Mouse (Mus musculus) neural tube, embryonic 13.5 days (tissue): ENCODE data around the gene Cnksr3. TPM values are rescaled to one million over a fixed set of nuclear protein-coding genes. Genes with fewer than 3 reads are reported as not detected.

Experiments used
- ATAC-seq: fragments of 200-750 bp; cut with Nextera tagmentation; 2 replicates; pipeline ENCODE4 v1.8.0; 2017; ENCODE audit warnings: low read depth, mild to moderate bottlenecking, moderate TSS enrichment, moderate library complexity
- H3K27ac ChIP-seq: fragments of 300-500 bp; sonication (generic); replicated peaks from 2 replicates; pipeline ENCODE4 v1.5.1; 2015; ENCODE audit warnings: moderate library complexity, mild to moderate bottlenecking, inconsistent platforms
- H3K27me3 ChIP-seq: fragments of 300-500 bp; sonication (generic); 2 replicates; pipeline ENCODE4 v1.6.1; 2015; ENCODE audit warnings: mild to moderate bottlenecking, inconsistent platforms
- H3K36me3 ChIP-seq: fragments of 300-500 bp; sonication (generic); 2 replicates; pipeline ENCODE4 v1.6.1; 2015; ENCODE audit warnings: mild to moderate bottlenecking, inconsistent platforms
- H3K4me1 ChIP-seq: fragments of 300-500 bp; sonication (generic); replicated peaks from 2 replicates; pipeline ENCODE4 v1.6.1; 2015; ENCODE audit warnings: inconsistent platforms
- H3K4me2 ChIP-seq: fragments of 300-500 bp; sonication (generic); 2 replicates; pipeline ENCODE4 v1.6.1; 2015; ENCODE audit warnings: inconsistent platforms, mild to moderate bottlenecking, moderate library complexity
- H3K4me3 ChIP-seq: fragments of 300-500 bp; sonication (generic); 2 replicates; pipeline ENCODE4 v1.5.1; 2015; ENCODE audit warnings: mild to moderate bottlenecking, inconsistent platforms
- H3K9ac ChIP-seq: fragments of 300-500 bp; sonication (generic); 2 replicates; pipeline ENCODE4 v1.6.1; 2015; ENCODE audit warnings: moderate library complexity, mild to moderate bottlenecking, inconsistent platforms
- H3K9me3 ChIP-seq: fragments of 300-500 bp; sonication (generic); 2 replicates; pipeline ENCODE4 v1.6.1; 2016; ENCODE audit warnings: inconsistent platforms
- WGBS: fragments of 180-500 bp; shearing (Covaris S2); methylation state at CpG from one replicate; pipeline ENCODE4 v1.1.7; 2015; 5-methylcytosine and 5-hydroxymethylcytosine counted together
- polyA plus RNA-seq: library from polyadenylated mRNA; unstranded; fragments of >200 nt; fragmentation: Nextera tagmentation; extraction: Ambion mirVana; gene quantifications from 2 replicates; pipeline ENCODE4 v1.2.1, GENCODE M21; 2015

The Cnksr3 gene
- polyA plus RNA-seq, 1 experiment from 2014 or later = 2.6 TPM

GRCm38 (mm10) chr10:7113144-7113543 lies 98.9 kb downstream of the Cnksr3 start:
- no peak overlapping the region for H3K4me3 ChIP-seq
- no peak overlapping the region for H3K27ac ChIP-seq
- no peaks in the 10 kb centered on the region for H3K4me1 ChIP-seq
- no peaks in the 10 kb centered on the region for H3K36me3 ChIP-seq
- H3K9ac ChIP-seq = no peak overlapping the region
- H3K27me3 ChIP-seq = no peaks in the 10 kb centered on the region
- H3K4me2 ChIP-seq = no peak overlapping the region
- H3K9me3 ChIP-seq = no peaks in the 10 kb centered on the region
- WGBS = 48% methylated on average over 1 of the region's 1 CpGs
- no peak for ATAC-seq

DNA sequence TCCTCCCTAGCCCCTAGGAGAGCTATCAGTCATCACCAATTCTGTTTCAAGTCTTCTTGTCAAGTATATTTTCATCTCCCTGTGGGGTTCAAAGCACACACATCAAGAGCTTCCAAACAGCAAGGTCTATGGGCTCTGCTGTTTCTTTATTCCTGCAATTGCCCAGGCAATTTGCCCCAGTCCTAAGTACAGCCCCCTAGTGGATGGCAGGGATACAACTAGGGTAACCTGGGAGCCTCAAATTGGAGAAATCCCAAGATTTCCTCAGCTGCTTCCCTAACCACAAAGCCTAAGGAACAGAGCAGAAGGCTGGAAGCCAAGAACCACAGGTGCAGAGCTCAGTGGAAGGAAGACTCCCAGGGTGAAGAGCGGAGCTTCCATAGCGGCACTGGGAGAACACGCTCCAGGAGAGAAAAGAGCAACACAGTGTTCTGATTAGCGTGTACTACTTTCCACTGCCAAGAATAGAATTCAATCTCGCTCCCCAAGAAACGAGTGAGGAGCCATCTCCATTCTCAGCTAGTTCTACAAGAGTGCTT lies 100.5 kb downstream of the Cnksr3 start:
- H3K9ac ChIP-seq = no peak overlapping the region
- H3K27me3 ChIP-seq = no peaks in the 10 kb centered on the region
- no peak for ATAC-seq
- no peaks in the 10 kb centered on the region for H3K4me1 ChIP-seq
- H3K9me3 ChIP-seq = no peaks in the 10 kb centered on the region
- H3K36me3 ChIP-seq = no peaks in the 10 kb centered on the region
- no peak overlapping the region for H3K4me2 ChIP-seq
- H3K4me3 ChIP-seq = no peak overlapping the region
- H3K27ac ChIP-seq = no peak overlapping the region
- 71% methylated on average over 6 of the region's 6 CpGs for WGBS

DNA sequence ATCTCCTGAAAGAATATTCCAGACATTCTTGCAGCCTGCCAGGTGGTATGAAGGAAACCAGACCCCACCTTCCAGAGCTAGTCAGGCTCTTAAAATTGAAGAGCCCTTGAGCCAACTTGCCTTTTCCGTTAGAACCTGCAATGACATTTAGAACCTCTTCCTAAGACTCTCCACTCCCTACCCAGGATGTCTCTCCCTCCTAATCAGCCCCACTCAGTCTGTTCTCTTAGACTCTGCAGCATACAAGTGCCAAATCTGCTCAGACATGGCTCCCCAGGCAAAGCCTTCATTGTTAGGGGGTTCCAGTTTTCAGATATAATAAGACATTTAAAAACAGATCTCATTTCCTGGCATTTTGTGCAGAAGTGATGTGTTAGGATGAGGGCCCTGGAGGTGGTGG lies 108.2 kb downstream of the Cnksr3 start:
- H3K9ac ChIP-seq = no peak overlapping the region
- H3K4me1 ChIP-seq = no peaks in the 10 kb centered on the region
- no peak for ATAC-seq
- H3K36me3 ChIP-seq = no peaks in the 10 kb centered on the region
- no peak overlapping the region for H3K27ac ChIP-seq
- H3K4me2 ChIP-seq = no peak overlapping the region
- no peaks in the 10 kb centered on the region for H3K27me3 ChIP-seq
- H3K4me3 ChIP-seq = no peak overlapping the region
- H3K9me3 ChIP-seq = no peaks in the 10 kb centered on the region
- WGBS = 79% methylated on average over 1 of the region's 1 CpGs

DNA sequence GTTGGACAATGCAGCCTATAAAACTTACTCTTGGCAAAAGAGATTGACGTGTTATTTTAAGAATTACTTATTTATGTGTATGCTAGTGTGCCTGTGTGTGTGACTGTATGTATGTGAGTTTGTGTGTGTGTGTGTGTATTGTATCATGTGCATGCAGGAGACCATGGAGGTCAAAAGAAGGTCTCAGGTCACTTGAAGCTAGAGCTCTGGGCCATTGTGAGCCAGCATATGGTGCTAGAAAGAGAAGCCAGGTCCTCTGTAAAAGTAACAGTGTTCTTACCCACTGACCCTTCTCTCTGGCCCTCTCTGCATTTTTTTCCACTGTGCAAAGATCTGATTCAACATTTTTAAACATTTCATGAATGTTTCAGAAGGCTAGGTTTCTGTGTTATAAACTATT lies 134.1 kb downstream of the Cnksr3 start:
- no peaks in the 10 kb centered on the region for H3K9me3 ChIP-seq
- no peaks in the 10 kb centered on the region for H3K36me3 ChIP-seq
- WGBS = 92% methylated on average over 1 of the region's 1 CpGs
- no peak for ATAC-seq
- 0 out of 2 replicates have a peak, but pooled peaks cover 3% of the 10 kb centered on the region for H3K4me1 ChIP-seq
- H3K9ac ChIP-seq = no peak overlapping the region
- H3K4me3 ChIP-seq = no peak overlapping the region
- H3K27ac ChIP-seq = no peak overlapping the region
- no peak overlapping the region for H3K4me2 ChIP-seq
- H3K27me3 ChIP-seq = no peaks in the 10 kb centered on the region

DNA sequence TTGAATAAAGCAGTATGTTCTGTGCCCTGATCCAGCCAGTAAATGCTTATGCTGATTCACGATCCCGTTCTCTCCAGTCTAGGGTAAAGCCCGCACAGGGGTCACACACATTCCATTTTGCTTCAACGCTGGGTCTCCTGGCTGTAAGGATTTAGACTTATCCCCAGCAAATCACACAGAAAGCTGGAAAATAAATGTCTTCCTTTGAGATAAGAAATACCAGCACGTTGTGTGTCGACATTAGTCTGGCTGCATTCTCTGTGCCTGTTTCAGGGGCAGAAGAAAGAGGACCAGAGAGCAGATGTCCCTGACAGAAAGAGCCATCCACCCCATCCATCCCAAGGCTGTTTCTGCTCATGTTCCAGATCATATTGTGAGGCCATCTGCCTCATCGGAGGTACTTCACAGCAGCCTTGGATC lies 134.6 kb downstream of the Cnksr3 start:
- WGBS = 73% methylated on average over 7 of the region's 7 CpGs
- Histone ChIP-seq H3K27ac (no peak overlapping the region), H3K4me3 (no peak overlapping the region), H3K4me2 (no peak overlapping the region), H3K36me3 (no peaks in the 10 kb centered on the region), H3K27me3 (no peaks in the 10 kb centered on the region), H3K9me3 (no peaks in the 10 kb centered on the region), H3K9ac (no peak overlapping the region), H3K4me1 (0 out of 2 replicates have a peak, but pooled peaks cover 3% of the 10 kb centered on the region)
- no peak for ATAC-seq

GRCm38 (mm10) chr10:7076662-7077211 lies 135.3 kb downstream of the Cnksr3 start:
- 56% methylated on average over 7 of the region's 8 CpGs for WGBS

DNA sequence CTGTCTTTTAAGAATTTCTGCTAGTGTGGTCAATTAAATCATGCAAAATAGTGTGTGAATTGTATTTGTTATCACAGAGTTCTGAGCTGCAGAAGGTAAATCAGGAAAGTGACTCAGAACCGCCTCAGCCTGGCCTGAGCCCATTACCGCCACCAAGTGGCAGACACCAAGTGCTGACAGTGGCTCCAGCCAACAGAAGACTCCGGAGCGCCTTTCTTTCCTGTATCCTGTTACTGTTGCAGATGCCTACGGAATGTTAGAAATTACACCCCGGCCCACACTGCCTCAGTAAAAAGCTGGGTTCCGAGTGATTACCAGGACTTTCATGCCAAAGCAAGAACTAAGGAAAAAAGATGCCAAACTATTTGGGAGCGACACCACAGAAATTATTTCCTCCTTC lies 135.8 kb downstream of the Cnksr3 start:
- peak; percentile 91 for ATAC-seq
- H3K4me1 ChIP-seq = 0 out of 2 replicates have a peak, but pooled peaks cover 3% of the 10 kb centered on the region
- no peak overlapping the region for H3K27ac ChIP-seq
- no peaks in the 10 kb centered on the region for H3K36me3 ChIP-seq
- no peak overlapping the region for H3K4me2 ChIP-seq
- H3K9me3 ChIP-seq = no peaks in the 10 kb centered on the region
- H3K9ac ChIP-seq = no peak overlapping the region
- H3K27me3 ChIP-seq = no peaks in the 10 kb centered on the region
- 13% methylated on average over 8 of the region's 8 CpGs for WGBS
- H3K4me3 ChIP-seq = no peak overlapping the region

More at GRCm38 (mm10) chr10:7076662-7077211, 135.3 kb downstream of the Cnksr3 start:
- 0 out of 2 replicates have a peak, but pooled peaks cover 3% of the 10 kb centered on the region for H3K4me1 ChIP-seq
- no peaks in the 10 kb centered on the region for H3K9me3 ChIP-seq
- no peaks in the 10 kb centered on the region for H3K36me3 ChIP-seq
- no peak overlapping the region for H3K4me2 ChIP-seq
- no peak overlapping the region for H3K4me3 ChIP-seq
- peak; percentile 63; the same call in 1 of the 2 replicates for ATAC-seq
- no peak overlapping the region for H3K9ac ChIP-seq
- H3K27me3 ChIP-seq = no peaks in the 10 kb centered on the region
- no peak overlapping the region for H3K27ac ChIP-seq

DNA sequence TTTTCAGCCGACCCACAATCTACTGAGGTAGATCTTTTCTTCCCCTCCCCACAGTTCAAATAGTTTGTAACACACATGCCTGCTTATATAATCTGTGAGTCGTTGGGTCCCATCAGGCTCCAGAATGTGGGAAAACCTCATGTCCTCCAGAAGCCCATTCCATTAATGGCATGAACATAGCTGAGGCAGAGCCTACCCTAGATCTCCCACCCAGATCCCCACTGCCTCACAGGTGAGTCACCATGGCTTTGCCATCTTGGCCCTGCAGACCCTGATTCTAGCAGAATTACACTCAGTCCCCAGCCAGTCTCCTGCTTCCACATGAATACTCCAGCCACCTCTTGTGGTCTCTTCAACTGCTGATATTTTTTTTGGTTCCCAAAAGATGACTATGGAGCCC lies 136.4 kb downstream of the Cnksr3 start:
- Histone ChIP-seq H3K4me1 (peaks cover 6% of the 10 kb centered on the region; the same call in 1 of the 2 replicates), H3K27me3 (no peaks in the 10 kb centered on the region), H3K4me3 (no peak overlapping the region), H3K4me2 (no peak overlapping the region), H3K9me3 (no peaks in the 10 kb centered on the region), H3K27ac (no peak overlapping the region), H3K9ac (no peak overlapping the region), H3K36me3 (no peaks in the 10 kb centered on the region)
- no peak for ATAC-seq
- WGBS = 92% methylated on average over 2 of the region's 2 CpGs

GRCm38 (mm10) chr10:7074231-7074630 lies 137.8 kb downstream of the Cnksr3 start:
- Histone ChIP-seq H3K27me3 (no peaks in the 10 kb centered on the region), H3K9ac (no peak overlapping the region), H3K27ac (no peak overlapping the region), H3K4me1 (peaks cover 14% of the 10 kb centered on the region; the same call in 1 of the 2 replicates), H3K4me2 (no peak overlapping the region), H3K4me3 (no peak overlapping the region), H3K9me3 (no peaks in the 10 kb centered on the region), H3K36me3 (no peaks in the 10 kb centered on the region)
- no peak for ATAC-seq
- 80% methylated on average over 2 of the region's 2 CpGs for WGBS

- Histone ChIP-seq H3K4me3 (no peak overlapping the region), H3K36me3 (no peaks in the 10 kb centered on the region), H3K4me1 (peaks cover 11% of the 10 kb centered on the region; the same call in 1 of the 2 replicates), H3K27me3 (no peaks in the 10 kb centered on the region), H3K9ac (no peak overlapping the region), H3K4me2 (no peak overlapping the region), H3K27ac (no peak overlapping the region), H3K9me3 (no peaks in the 10 kb centered on the region)
- 80% methylated on average over 5 of the region's 5 CpGs for WGBS
- ATAC-seq = peak; percentile 76; the same call in 1 of the 2 replicates
These were observed 141.1 kb downstream of the Cnksr3 start for GRCm38 (mm10) chr10:7070924-7071323.

DNA sequence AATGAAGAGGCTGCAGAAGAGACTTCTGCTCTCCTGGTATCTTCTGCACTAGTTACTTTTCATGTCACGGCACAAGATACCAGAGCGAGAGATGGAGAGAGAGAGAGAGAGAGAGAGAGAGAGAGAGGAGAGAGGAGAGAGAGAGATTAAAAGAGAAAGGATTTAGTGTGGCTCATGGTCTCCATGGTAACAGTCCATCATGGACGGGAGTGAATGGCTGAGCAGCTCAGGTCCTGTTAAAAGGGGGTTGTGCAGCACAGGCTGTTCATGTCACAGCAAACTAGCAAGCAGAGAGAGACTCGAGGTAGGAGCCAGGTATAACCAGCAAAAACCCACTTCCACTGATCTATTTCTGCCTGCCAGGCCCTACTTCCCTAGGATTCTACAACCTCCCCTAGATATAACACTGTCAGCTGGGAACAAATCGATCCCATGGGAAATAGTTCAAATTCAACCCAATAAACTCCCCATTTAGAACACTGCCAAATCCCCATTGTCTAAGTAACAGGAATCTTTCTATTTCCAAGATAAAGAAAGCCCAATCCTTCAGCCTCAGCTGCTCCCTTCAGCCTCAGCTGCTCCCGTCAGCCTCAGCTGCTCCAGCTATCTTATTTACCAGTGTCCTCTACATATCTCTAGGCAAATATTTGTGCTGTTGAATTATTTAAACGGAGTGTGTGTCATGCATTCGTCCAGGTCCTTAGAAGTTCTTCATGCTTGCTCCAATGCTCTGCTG lies 141.8 kb downstream of the Cnksr3 start:
- Histone ChIP-seq H3K9ac (no peak overlapping the region), H3K4me1 (peaks cover 11% of the 10 kb centered on the region; the same call in 1 of the 2 replicates), H3K4me3 (no peak overlapping the region), H3K27me3 (no peaks in the 10 kb centered on the region), H3K27ac (no peak overlapping the region), H3K4me2 (no peak overlapping the region), H3K9me3 (no peaks in the 10 kb centered on the region), H3K36me3 (no peaks in the 10 kb centered on the region)
- ATAC-seq = peak; percentile 47; the same call in 1 of the 2 replicates
- WGBS = 65% methylated on average over 8 of the region's 8 CpGs

DNA sequence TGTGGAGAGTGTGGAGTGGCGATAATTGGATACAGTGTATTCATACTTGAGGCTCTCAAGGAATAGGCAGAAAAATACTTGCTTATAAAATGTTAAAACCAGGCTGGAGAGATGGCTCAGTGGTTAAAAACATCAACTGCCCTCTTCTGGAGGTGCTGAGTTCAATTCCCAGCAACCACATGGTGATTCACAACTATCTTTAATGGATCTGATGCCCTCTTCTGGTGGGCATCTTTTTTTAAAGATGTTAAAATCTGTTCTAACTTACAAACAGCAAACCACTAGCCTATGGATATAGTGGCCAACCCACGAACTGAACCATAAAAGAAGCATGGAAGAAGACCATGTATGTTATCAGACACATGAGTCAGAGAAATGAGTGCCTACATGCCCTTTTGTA lies 142.9 kb downstream of the Cnksr3 start:
- H3K4me3 ChIP-seq = no peak overlapping the region
- H3K36me3 ChIP-seq = no peaks in the 10 kb centered on the region
- no peaks in the 10 kb centered on the region for H3K27me3 ChIP-seq
- H3K4me2 ChIP-seq = no peak overlapping the region
- H3K9me3 ChIP-seq = no peaks in the 10 kb centered on the region
- WGBS = 91% methylated on average over 2 of the region's 2 CpGs
- no peak overlapping the region for H3K9ac ChIP-seq
- ATAC-seq = no peak
- peaks cover 11% of the 10 kb centered on the region; the same call in 1 of the 2 replicates for H3K4me1 ChIP-seq
- no peak overlapping the region for H3K27ac ChIP-seq
